17 mouse cellular contexts compared by ENCODE assay signal in genomic region chr16:31300467-31300866, GRCm38 (mm10). TPM values are rescaled to one million over a fixed set of nuclear protein-coding genes. Genes with fewer than 3 reads are reported as not detected.
DNase-seq lines count a peak whose midpoint lies in the region; ATAC-seq and TF ChIP-seq lines count a peak whose summit lies in the region.
"Had no signal": no experiment of that assay in that cellular context is flagged by ENCODE, and none has a peak within 500 bp of the region (broad histone marks: within the 10 kb centered on the region; RNA-seq: fewer than 3 reads in every experiment).

No protein-coding gene starts in this region.

- no peak for ATAC-seq in hindbrain, postnatal 0 days
- no peak for ATAC-seq in midbrain, embryonic 13.5 days
- no peak for ATAC-seq in megakaryocyte progenitor cell, adult 5-6 weeks (replicated peaks; ENCODE audit: poor library complexity)
- ATAC-seq: intestine, postnatal 0 days had no signal

- H3K9me3 ChIP-seq in hindbrain, embryonic 10.5 days = no peaks in the 10 kb centered on the region
- H3K9me3 ChIP-seq in hindbrain, postnatal 0 days (ENCODE audit: low read length) = no peaks in the 10 kb centered on the region
- no peaks in the 10 kb centered on the region for H3K9me3 ChIP-seq in ES-Bruce4 (replicated peaks; ENCODE audit: control insufficient read depth, insufficient read depth, low read length, poor library complexity, severe bottlenecking)
- H3K9me3 ChIP-seq in midbrain, embryonic 13.5 days = no peaks in the 10 kb centered on the region
- H3K9me3 ChIP-seq: G1E; heart, embryonic 13.5 days had no signal

- no peak overlapping the region for H3K4me3 ChIP-seq in hindbrain, embryonic 10.5 days
- no peak overlapping the region for H3K4me3 ChIP-seq in hindbrain, postnatal 0 days (ENCODE audit: low read length)
- no peak overlapping the region for H3K4me3 ChIP-seq in ES-Bruce4 (ENCODE audit: low read depth, low read length)
- no peak overlapping the region for H3K4me3 ChIP-seq in midbrain, embryonic 13.5 days (replicated peaks)
- H3K4me3 ChIP-seq: heart, embryonic 13.5 days had no signal

- peak overlapping the region; percentile 83 for H3K27ac ChIP-seq in hindbrain, embryonic 10.5 days
- H3K27ac ChIP-seq in hindbrain, postnatal 0 days = no peak overlapping the region
- peak overlapping the region; percentile 35; the same call in 1 of the 2 replicates for H3K27ac ChIP-seq in ES-Bruce4 (ENCODE audit: insufficient read depth, low read length)
- peak overlapping the region; percentile 47 for H3K27ac ChIP-seq in midbrain, embryonic 13.5 days
- H3K27ac ChIP-seq: heart, embryonic 13.5 days; stomach, postnatal 0 days had no signal

- H3K9ac ChIP-seq in hindbrain, postnatal 0 days (replicated peaks; ENCODE audit: low read length) = no peak overlapping the region
- H3K9ac ChIP-seq in ES-Bruce4 (ENCODE audit: low read depth, poor library complexity, severe bottlenecking) = no peak overlapping the region
- no peak overlapping the region for H3K9ac ChIP-seq in midbrain, embryonic 13.5 days (replicated peaks)
- H3K9ac ChIP-seq: heart, embryonic 13.5 days had no signal

- H3K27me3 ChIP-seq in hindbrain, embryonic 10.5 days (ENCODE audit: insufficient read depth, poor library complexity, severe bottlenecking) = no peaks in the 10 kb centered on the region
- H3K27me3 ChIP-seq in hindbrain, postnatal 0 days (ENCODE audit: insufficient read depth, low read length) = no peaks in the 10 kb centered on the region
- no peaks in the 10 kb centered on the region for H3K27me3 ChIP-seq in ES-Bruce4 (ENCODE audit: control insufficient read depth, insufficient read depth, low read length, poor library complexity, severe bottlenecking)
- no peaks in the 10 kb centered on the region for H3K27me3 ChIP-seq in midbrain, embryonic 13.5 days
- H3K27me3 ChIP-seq: heart, embryonic 13.5 days had no signal

- peaks cover 38% of the 10 kb centered on the region for H3K4me1 ChIP-seq in hindbrain, embryonic 10.5 days (replicated peaks)
- H3K4me1 ChIP-seq in hindbrain, postnatal 0 days (ENCODE audit: insufficient read depth, low read length) = peaks cover 21% of the 10 kb centered on the region
- H3K4me1 ChIP-seq in ES-Bruce4 (ENCODE audit: control insufficient read depth, insufficient read depth, low read length) = peaks cover 8% of the 10 kb centered on the region
- peaks cover 27% of the 10 kb centered on the region for H3K4me1 ChIP-seq in midbrain, embryonic 13.5 days (replicated peaks)

- H3K4me2 ChIP-seq in hindbrain, postnatal 0 days (ENCODE audit: low read depth, low read length) = no peak overlapping the region
- H3K4me2 ChIP-seq in midbrain, embryonic 13.5 days (replicated peaks) = no peak overlapping the region
- H3K4me2 ChIP-seq: heart, embryonic 13.5 days; liver, embryonic 11.5 days had no signal

- WGBS in hindbrain, embryonic 10.5 days = 24% methylated on average over 7 of the region's 7 CpGs
- 27% methylated on average over 7 of the region's 7 CpGs for WGBS in hindbrain, postnatal 0 days
- WGBS in midbrain, embryonic 13.5 days = 24% methylated on average over 7 of the region's 7 CpGs

- no peak for TF ChIP-seq CTCF in hindbrain, postnatal 0 days (IDR thresholded peaks at IDR 0.05; ENCODE audit: low read depth)
- no peak for TF ChIP-seq CTCF in ES-Bruce4 (IDR thresholded peaks at IDR 0.05; ENCODE audit: low read depth, low read length)

- intact Hi-C loops in gastrocnemius, postnatal 14 days (cut with DNase I; ENCODE audit: low total_unique reads) = no loop called here

- peak; percentile 45 for DNase-seq in hindbrain, embryonic 10.5 days (ENCODE audit: low spot score)
- no peak for DNase-seq in hindbrain, postnatal 0 days (ENCODE audit: low spot score)
- DNase-seq in embryo, embryonic 10.5 days (ENCODE audit: low spot score) = peak; percentile 53
- no peak for DNase-seq in cerebellum, postnatal 14 days
- DNase-seq in gastrocnemius, postnatal 14 days = no peak
- DNase-seq: adrenal gland, postnatal 10 days; cerebellum, adult 8-10 months; heart, postnatal 4 days; kidney, postnatal 14 days had no signal

- no peaks in the 10 kb centered on the region for H3K36me3 ChIP-seq in hindbrain, embryonic 10.5 days
- H3K36me3 ChIP-seq in hindbrain, postnatal 0 days (ENCODE audit: insufficient read depth, low read length) = no peaks in the 10 kb centered on the region
- H3K36me3 ChIP-seq in ES-Bruce4 (ENCODE audit: control insufficient read depth, insufficient read depth, low read length, poor library complexity, severe bottlenecking) = no peaks in the 10 kb centered on the region
- H3K36me3 ChIP-seq in midbrain, embryonic 13.5 days = no peaks in the 10 kb centered on the region
- H3K36me3 ChIP-seq: G1E; heart, embryonic 13.5 days had no signal

- no peak for TF ChIP-seq EP300 in ES-Bruce4 (IDR thresholded peaks at IDR 0.05; ENCODE audit: insufficient read depth, low read depth, low read length)

- no peak for TF ChIP-seq POLR2A in ES-Bruce4 (IDR thresholded peaks at IDR 0.05; ENCODE audit: insufficient read depth, low read length)

RNA-seq across cellular contexts. Expression of gene Apod, which starts 14.1 kb away (rescaled TPM):
- polyA plus RNA-seq in hindbrain, embryonic 10.5 days (2016; fragmentation: Nextera tagmentation; extraction: Ambion mirVana) = 18.0 and 41.8 TPM in 2 replicates
- 48.1 and 68.5 TPM in 2 replicates for total RNA-seq in hindbrain, postnatal 0 days (2014; rRNA removed)
- 293 and 295 TPM in 2 replicates for polyA plus RNA-seq in hindbrain, postnatal 0 days (2015; fragmentation: Nextera tagmentation; extraction: Ambion mirVana)
- polyA plus RNA-seq in ES-Bruce4 (2011; ENCODE audit: insufficient read depth, insufficient read length, low read depth, missing spikeins) = 0.54 TPM in 1 of 2 replicates, not detected in the other
- polyA plus RNA-seq in midbrain, embryonic 13.5 days (2015; fragmentation: Nextera tagmentation; extraction: Ambion mirVana) = 57.5 and 65.5 TPM in 2 replicates
- not detected in 2 replicates for total RNA-seq in megakaryocyte progenitor cell, adult 5-6 weeks (2015)
- not detected in 2 replicates for total RNA-seq in megakaryocyte progenitor cell, adult 5-6 weeks (2017)
- total RNA-seq in gastrocnemius, postnatal 14 days (2021) = 10 to 100 TPM; 11.1 to 24.4 TPM
- total RNA-seq: G1E had no signal
- polyA plus RNA-seq: G1E; liver, embryonic 11.5 days had no signal

RNA-seq across cellular contexts. Expression of gene Ppp1r2, which starts 25.4 kb away (rescaled TPM):
- polyA plus RNA-seq in hindbrain, embryonic 10.5 days (2016; fragmentation: Nextera tagmentation; extraction: Ambion mirVana) = 99.2 and 99.9 TPM in 2 replicates
- 53.4 and 59.6 TPM in 2 replicates for total RNA-seq in hindbrain, postnatal 0 days (2014; rRNA removed)
- polyA plus RNA-seq in hindbrain, postnatal 0 days (2015; fragmentation: Nextera tagmentation; extraction: Ambion mirVana) = 104 TPM in 2 replicates
- polyA plus RNA-seq in ES-Bruce4 (2011; ENCODE audit: insufficient read depth, insufficient read length, low read depth, missing spikeins) = 74.5 and 75.6 TPM in 2 replicates
- 95.4 and 98.6 TPM in 2 replicates for polyA plus RNA-seq in midbrain, embryonic 13.5 days (2015; fragmentation: Nextera tagmentation; extraction: Ambion mirVana)
- 54.5 and 70.3 TPM in 2 replicates for total RNA-seq in megakaryocyte progenitor cell, adult 5-6 weeks (2015)
- total RNA-seq in megakaryocyte progenitor cell, adult 5-6 weeks (2017) = 49.6 and 51.7 TPM in 2 replicates
- 10 to 100 TPM; 71.6 to 76.0 TPM for total RNA-seq in gastrocnemius, postnatal 14 days (2021)

Comparison
In these comparisons a context has a peak if more than half of its experiments do, and no peak if none do; other contexts are left out.
1. DNase-seq: peak in hindbrain, embryonic 10.5 days (single experiment) and embryo, embryonic 10.5 days (single experiment); none in hindbrain, postnatal 0 days (single experiment), cerebellum, postnatal 14 days (0 of 2) and gastrocnemius, postnatal 14 days (single experiment).
2. RNA of gene Apod, which starts 14.1 kb away (polyA plus RNA-seq): 293 to 295 TPM in hindbrain, postnatal 0 days, 57.5 to 65.5 TPM in midbrain, embryonic 13.5 days and 18.0 to 41.8 TPM in hindbrain, embryonic 10.5 days; 0.54 TPM in ES-Bruce4; every median in the first group is over 10 times any median in the second.